Mouse (Mus musculus) gastrocnemius, postnatal 36 days (tissue): Measurements from ENCODE around the gene Sun1. TPM values are rescaled to one million over a fixed set of nuclear protein-coding genes. Genes with fewer than 3 reads are reported as not detected.

ENCODE experiments used
- DNase-seq, 2 experiments: peaks; one replicate each; pipeline ENCODE4 v3.0.0; 2022
- intact Hi-C: fragments of 180-260 bp; cut with DNase I; formaldehyde crosslinking; loops from one replicate; pipeline ENCODE4 v1.15.1; 2025
- total RNA-seq, 2 experiments: library from RNA; stranded (reverse); gene quantifications; 2 replicates each; pipeline ENCODE4 v1.2.3; 2021

The Sun1 gene
- total RNA-seq, 2 experiments from 2014 or later: 32.6 to 37.6 TPM

GRCm38 (mm10) chr5:139241022-139241761, 40.8 kb downstream of the Sun1 start:
- DNase-seq: no peak
- intact Hi-C loops: no loop called here

GRCm38 (mm10) chr5:139243384-139243783, 42.9 kb downstream of the Sun1 start:
- DNase-seq: no peak
- intact Hi-C loops: no loop called here

- intact Hi-C loops: loop anchor here (5.0 kb wide), 1 partner anchor 40 kb away; no protein-coding TSS in a partner anchor
- DNase-seq: no peak
Measured at GRCm38 (mm10) chr5:139247767-139248166, 47.3 kb downstream of the Sun1 start.

GRCm38 (mm10) chr5:139248846-139249245, 48.4 kb downstream of the Sun1 start:
- no peak for DNase-seq
- intact Hi-C loops: loop anchor here (5.0 kb wide), 1 partner anchor 42 kb away; no protein-coding TSS in a partner anchor

GRCm38 (mm10) chr5:139251279-139251678, 50.8 kb downstream of the Sun1 start:
- intact Hi-C loops: no loop called here
- no peak for DNase-seq

GRCm38 (mm10) chr5:139251736-139252080, 51.3 kb downstream of the Sun1 start:
- intact Hi-C loops: no loop called here
- DNase-seq: no peak

GRCm38 (mm10) chr5:139252081-139252909, 51.9 kb downstream of the Sun1 start, which contains the start of gene Get4:
Get4 (plus strand) TSS chr5:139252324.
- intact Hi-C loops: no loop called here
- DNase-seq: peak; percentile 96 to 99

- intact Hi-C loops: no loop called here
- no peak for DNase-seq
Measured at GRCm38 (mm10) chr5:139252910-139253245, 52.4 kb downstream of the Sun1 start.

GRCm38 (mm10) chr5:139253301-139253741, 52.9 kb downstream of the Sun1 start:
- no peak for DNase-seq
- intact Hi-C loops: no loop called here

GRCm38 (mm10) chr5:139254938-139255337, 54.5 kb downstream of the Sun1 start:
- intact Hi-C loops: no loop called here
- no peak for DNase-seq

- intact Hi-C loops: no loop called here
Measured at GRCm38 (mm10) chr5:139255777-139256176, 55.3 kb downstream of the Sun1 start.

GRCm38 (mm10) chr5:139256211-139256765, 55.9 kb downstream of the Sun1 start:
- DNase-seq: no peak
- intact Hi-C loops: no loop called here

More at GRCm38 (mm10) chr5:139255777-139256176, 55.3 kb downstream of the Sun1 start:
- no peak for DNase-seq

- intact Hi-C loops: no loop called here
- DNase-seq: no peak
Measured at GRCm38 (mm10) chr5:139257265-139257664, 56.8 kb downstream of the Sun1 start.

- DNase-seq: no peak
- intact Hi-C loops: no loop called here
Measured at GRCm38 (mm10) chr5:139257818-139258217, 57.4 kb downstream of the Sun1 start.

GRCm38 (mm10) chr5:139258371-139259035, 58.1 kb downstream of the Sun1 start:
- DNase-seq: no peak
- intact Hi-C loops: no loop called here

- DNase-seq: no peak
- intact Hi-C loops: no loop called here
Measured at GRCm38 (mm10) chr5:139259853-139260252, 59.4 kb downstream of the Sun1 start.

GRCm38 (mm10) chr5:139261403-139261802, 61.0 kb downstream of the Sun1 start:
- DNase-seq: no peak
- intact Hi-C loops: no loop called here

GRCm38 (mm10) chr5:139267661-139268060, 67.2 kb downstream of the Sun1 start:
- intact Hi-C loops: no loop called here
- DNase-seq: no peak

GRCm38 (mm10) chr5:139270806-139271521, 70.5 kb downstream of the Sun1 start:
- intact Hi-C loops: loop anchor here (5.0 kb wide), 1 partner anchor 1176 kb away; the partner anchor contains the start of gene Gm4869
- no peak for DNase-seq

GRCm38 (mm10) chr5:139271994-139272554, 71.6 kb downstream of the Sun1 start:
- intact Hi-C loops: loop anchor here (5.0 kb wide), 1 partner anchor 1175 kb away; the partner anchor contains the start of gene Gm4869
- DNase-seq: no peak
